Mouse (Mus musculus): Measurements from ENCODE around the gene Mtch1.

DNA sequence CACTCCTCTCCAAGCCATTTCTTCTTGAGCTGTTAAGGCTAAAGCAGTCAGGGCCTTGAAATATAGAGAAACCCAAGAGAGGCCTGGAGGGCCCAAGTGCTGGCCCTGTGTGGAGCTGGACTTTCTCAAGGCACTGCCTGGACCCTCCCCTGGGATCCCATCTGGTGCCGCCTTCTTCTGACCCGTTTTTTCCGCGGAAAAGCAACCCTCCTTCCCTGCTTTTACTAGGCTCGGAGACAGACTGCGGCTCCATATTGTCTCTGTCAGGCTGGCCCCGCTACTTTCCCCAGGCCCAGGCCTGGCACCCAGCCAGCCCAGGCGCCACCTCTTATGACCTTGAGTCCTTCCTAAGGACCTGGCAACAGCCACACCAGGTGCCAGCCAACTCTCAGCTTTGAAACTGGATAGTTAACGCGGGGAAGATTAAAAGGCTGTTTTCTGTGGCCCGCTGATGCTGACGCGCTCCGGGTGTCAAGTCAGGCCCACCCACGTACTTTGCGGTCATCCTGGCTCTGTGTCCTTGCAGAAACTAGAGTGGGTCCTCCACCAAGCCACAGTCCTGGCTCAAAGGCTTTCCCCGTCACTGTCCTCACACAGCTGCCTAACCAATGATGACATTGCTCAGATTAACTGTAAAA, 8.2 kb upstream of the Mtch1 start:
- TF ChIP-seq CTCF (IDR thresholded peaks at IDR 0.05) = no peak
- TF ChIP-seq EP300 (IDR thresholded peaks at IDR 0.05) = peak; percentile 82
